Mouse (Mus musculus) T-cell, adult 2 months (primary cell): ENCODE results near the gene Sez6.

Source experiments
- DNase-seq: peaks from one replicate; pipeline ENCODE4 v3.0.0; 2022; ENCODE audit warnings: low spot score

The Sez6 gene

GRCm38 (mm10) chr11:77950125-77950685, 19.6 kb downstream of the Sez6 start:
- no peak for DNase-seq

- no peak for DNase-seq
These were observed 20.2 kb downstream of the Sez6 start for GRCm38 (mm10) chr11:77950797-77951228.

- DNase-seq: no peak
These were observed 23.1 kb downstream of the Sez6 start for GRCm38 (mm10) chr11:77953671-77954070.

- no peak for DNase-seq
These were observed 25.8 kb downstream of the Sez6 start for GRCm38 (mm10) chr11:77956428-77956827.

GRCm38 (mm10) chr11:77958268-77958667, 27.7 kb downstream of the Sez6 start:
- DNase-seq: no peak

GRCm38 (mm10) chr11:77958932-77959331, 28.3 kb downstream of the Sez6 start:
- DNase-seq: no peak

GRCm38 (mm10) chr11:77960199-77960598, 29.6 kb downstream of the Sez6 start:
- no peak for DNase-seq

GRCm38 (mm10) chr11:77960898-77961297, 30.3 kb downstream of the Sez6 start:
- DNase-seq: no peak

- DNase-seq: no peak
These were observed 32.3 kb downstream of the Sez6 start for GRCm38 (mm10) chr11:77962946-77963345.

GRCm38 (mm10) chr11:77964415-77965095, 34.0 kb downstream of the Sez6 start:
- no peak for DNase-seq

- no peak for DNase-seq
These were observed 34.8 kb downstream of the Sez6 start for GRCm38 (mm10) chr11:77965101-77966036.

- DNase-seq: no peak
These were observed 35.4 kb downstream of the Sez6 start for GRCm38 (mm10) chr11:77966037-77966391.

- peak; percentile 47 for DNase-seq
These were observed 36.5 kb downstream of the Sez6 start for GRCm38 (mm10) chr11:77967114-77967513.

GRCm38 (mm10) chr11:77968786-77969185, 38.2 kb downstream of the Sez6 start:
- no peak for DNase-seq

- DNase-seq: no peak
These were observed 40.1 kb downstream of the Sez6 start for GRCm38 (mm10) chr11:77970718-77971117.

- no peak for DNase-seq
These were observed 42.9 kb downstream of the Sez6 start for GRCm38 (mm10) chr11:77973520-77973919.

- DNase-seq: no peak
These were observed 43.7 kb downstream of the Sez6 start for GRCm38 (mm10) chr11:77974325-77974724.

GRCm38 (mm10) chr11:77975873-77976272, 45.3 kb downstream of the Sez6 start:
- no peak for DNase-seq

GRCm38 (mm10) chr11:77978161-77978560, 47.6 kb downstream of the Sez6 start:
- no peak for DNase-seq

GRCm38 (mm10) chr11:77979221-77979809, 48.7 kb downstream of the Sez6 start:
- no peak for DNase-seq

GRCm38 (mm10) chr11:77980281-77981204, 49.9 kb downstream of the Sez6 start:
- peak; percentile 30 for DNase-seq
